Mouse (Mus musculus): ENCODE results near the gene Tut7.
"Not testable (repeated sequence)": the region's sequence is repeated elsewhere in the genome, so short reads cannot be mapped to it uniquely, and the experiment has no call there.

Gene Tut7

GRCm38 (mm10) chr13:59834786-59835452 is 12.0 kb upstream of the Tut7 start:
- peak; percentile 18 for DNase-seq (ENCODE audit: extremely low read depth, insufficient read length, low spot score)

GRCm38 (mm10) chr13:59832871-59833270 is 9.9 kb upstream of the Tut7 start:
- DNase-seq (ENCODE audit: extremely low read depth, insufficient read length, low spot score) = no peak

DNA sequence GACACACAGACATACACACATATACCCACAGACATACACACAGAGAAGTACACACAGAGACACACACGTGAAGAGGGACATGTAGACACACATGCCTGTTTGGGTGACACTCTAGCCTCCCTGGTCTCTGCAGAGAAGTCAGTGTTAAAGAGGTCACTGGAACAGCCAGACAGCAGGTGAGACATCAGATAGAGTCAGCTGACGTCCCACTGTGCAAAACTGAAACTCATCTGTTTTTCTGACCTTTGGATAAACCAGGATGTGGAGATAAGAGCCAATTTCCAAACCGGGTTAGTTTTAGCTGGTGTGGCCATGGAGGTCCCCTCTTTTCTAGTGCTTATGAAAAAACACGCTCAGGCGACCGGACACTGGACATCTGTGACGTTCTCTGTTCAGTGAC is 9.5 kb upstream of the Tut7 start:
- no peak for DNase-seq (ENCODE audit: extremely low read depth, insufficient read length, low spot score)

DNA sequence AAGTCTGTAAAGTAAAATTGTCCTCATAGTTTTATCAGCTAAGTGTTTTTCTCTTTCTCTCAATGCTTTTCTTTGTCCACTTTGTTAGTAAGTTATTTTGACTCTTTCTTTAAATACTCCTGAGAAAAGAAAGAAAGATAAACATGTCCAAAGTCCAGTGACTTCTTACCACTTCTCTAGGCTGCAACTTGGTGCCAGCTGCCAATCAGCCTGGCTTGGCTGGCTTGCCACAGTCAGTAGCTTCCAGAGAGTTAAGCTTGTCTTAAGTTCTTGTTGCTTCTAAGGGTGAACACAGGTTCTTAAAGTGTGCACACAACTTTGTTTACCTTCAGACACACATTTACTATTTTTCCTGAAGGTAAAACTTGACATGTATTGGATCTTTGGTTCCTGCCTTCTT is 3.0 kb upstream of the Tut7 start:
- DNase-seq (ENCODE audit: extremely low read depth, insufficient read length, low spot score) = no peak

- DNase-seq (ENCODE audit: extremely low read depth, insufficient read length, low spot score) = no peak
Observed at GRCm38 (mm10) chr13:59820836-59821235, 2.1 kb downstream of the Tut7 start.

DNA sequence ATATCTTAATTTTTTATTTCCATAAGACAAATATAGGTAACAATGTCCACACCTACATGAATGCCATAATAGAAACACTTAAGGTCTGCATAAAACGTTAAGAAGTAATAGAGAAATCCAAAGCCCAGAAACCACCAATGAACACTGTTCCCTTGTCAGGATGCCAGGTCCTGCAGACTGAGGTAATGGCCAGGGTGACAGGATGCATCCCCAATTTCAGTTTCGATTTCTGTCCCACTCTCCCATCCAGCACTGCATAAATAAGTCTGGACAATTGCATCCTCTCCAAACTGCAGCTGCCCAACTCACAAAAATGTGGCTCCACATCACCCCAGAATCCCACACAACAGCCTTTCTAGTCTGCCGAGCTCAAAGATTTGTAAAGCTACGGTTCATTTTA is 2.8 kb downstream of the Tut7 start:
- DNase-seq (ENCODE audit: extremely low read depth, insufficient read length, low spot score) = no peak

DNA sequence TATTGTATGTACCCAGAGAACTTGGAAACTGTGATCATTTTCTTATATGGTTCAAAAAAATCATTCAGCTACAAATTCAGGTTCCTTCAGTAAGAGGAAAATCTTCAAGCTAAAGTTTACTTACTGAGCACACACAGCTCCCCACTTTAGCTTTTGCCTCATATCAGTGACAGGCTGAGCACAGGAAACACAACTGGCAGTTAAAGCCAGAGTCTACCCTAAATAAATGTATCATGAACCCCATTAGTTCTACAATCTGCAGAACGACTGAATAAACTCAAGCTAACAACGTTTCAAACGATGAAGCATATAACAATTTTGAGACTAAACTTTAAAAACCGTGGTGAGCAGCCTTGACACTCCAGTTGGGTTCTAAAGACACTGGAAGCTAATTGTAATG is 5.6 kb downstream of the Tut7 start:
- no peak for DNase-seq (ENCODE audit: extremely low read depth, insufficient read length, low spot score)

- no peak for DNase-seq (ENCODE audit: extremely low read depth, insufficient read length, low spot score)
Observed at GRCm38 (mm10) chr13:59814109-59814591, 8.8 kb downstream of the Tut7 start.

GRCm38 (mm10) chr13:59811581-59811980 is 11.4 kb downstream of the Tut7 start:
- no peak for DNase-seq (ENCODE audit: extremely low read depth, insufficient read length, low spot score)

- DNase-seq (ENCODE audit: extremely low read depth, insufficient read length, low spot score) = no peak
Observed at GRCm38 (mm10) chr13:59801000-59801399, 21.9 kb downstream of the Tut7 start.

GRCm38 (mm10) chr13:59800077-59800476 is 22.9 kb downstream of the Tut7 start:
- DNase-seq (ENCODE audit: extremely low read depth, insufficient read length, low spot score) = no peak

GRCm38 (mm10) chr13:59798306-59798705 is 24.6 kb downstream of the Tut7 start:
- DNase-seq (ENCODE audit: extremely low read depth, insufficient read length, low spot score) = no peak

DNA sequence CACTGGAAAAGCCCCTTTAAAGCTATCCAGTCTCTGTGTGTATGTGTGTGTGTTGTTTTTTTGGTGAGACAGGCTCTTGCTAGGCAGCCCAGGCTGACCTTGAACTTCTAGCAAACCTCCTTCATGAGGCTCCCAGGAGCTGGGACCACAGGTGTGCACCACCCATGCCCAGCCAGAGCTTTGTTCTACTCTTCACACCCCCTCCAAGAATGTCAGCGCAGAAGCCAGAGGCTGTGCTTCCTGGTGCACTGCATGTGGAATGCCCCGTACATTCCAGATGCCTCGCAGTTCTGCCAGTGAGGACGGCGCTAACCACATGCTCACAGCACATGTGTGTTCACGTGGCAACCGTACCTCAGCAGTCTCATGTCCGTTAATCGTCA is 26.5 kb downstream of the Tut7 start:
- DNase-seq (ENCODE audit: extremely low read depth, insufficient read length, low spot score) = no peak

DNA sequence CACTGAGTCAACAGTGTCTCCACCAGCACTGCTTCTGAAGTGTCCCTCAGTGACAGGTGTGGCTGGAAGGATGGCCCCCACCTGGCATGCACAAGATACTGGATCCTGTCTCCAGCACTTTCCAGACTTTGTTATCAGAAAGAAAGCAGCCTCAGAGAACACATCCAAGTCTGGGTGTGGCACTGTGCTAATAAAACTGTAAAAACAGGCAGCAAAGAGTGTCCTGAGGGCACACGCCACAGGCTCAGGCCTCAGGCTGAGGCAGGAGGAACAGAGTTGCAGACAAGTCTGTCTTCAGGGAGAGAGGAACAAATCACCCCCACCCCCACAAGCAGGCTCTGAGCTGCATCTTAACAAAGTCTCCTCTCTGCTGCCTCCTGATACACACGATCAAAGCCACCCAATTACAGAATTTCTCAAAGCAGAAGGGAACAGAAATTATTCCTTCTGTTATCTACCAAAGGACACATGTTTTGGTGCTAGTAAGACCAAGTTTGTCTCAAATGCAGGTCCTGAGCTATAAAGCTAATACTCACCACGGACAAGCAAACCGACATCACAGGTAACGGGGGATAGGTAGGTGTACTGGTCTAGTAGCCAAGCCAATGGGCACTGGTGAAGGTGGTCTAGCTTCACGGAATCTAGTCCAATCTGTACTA is 27.0 kb downstream of the Tut7 start:
- no peak for DNase-seq (ENCODE audit: extremely low read depth, insufficient read length, low spot score)

DNA sequence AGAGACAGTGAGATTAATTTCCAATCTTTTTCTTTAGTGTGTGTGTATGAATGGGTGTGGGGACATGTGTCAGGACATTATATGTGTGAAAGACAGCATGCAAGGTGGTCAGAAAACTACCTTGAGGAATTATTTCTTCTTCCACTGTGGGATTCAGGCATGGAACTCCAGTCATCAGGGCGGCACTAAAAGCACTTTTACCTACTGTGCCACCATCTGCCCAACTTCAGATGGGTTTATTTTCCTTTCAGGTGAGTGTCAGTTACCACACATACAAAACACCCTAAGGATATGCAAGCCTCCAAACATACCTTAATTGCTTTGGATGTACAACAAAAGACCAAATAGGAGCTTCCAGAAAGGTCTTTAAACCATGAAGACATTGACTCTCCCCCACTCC is 28.2 kb downstream of the Tut7 start:
- DNase-seq (ENCODE audit: extremely low read depth, insufficient read length, low spot score) = no peak

- DNase-seq (ENCODE audit: extremely low read depth, insufficient read length, low spot score) = no peak
Observed at GRCm38 (mm10) chr13:59782145-59782544, 40.8 kb downstream of the Tut7 start, which contains the start of gene Gm49354. Gm49354 (minus strand) TSS chr13:59782245.

DNA sequence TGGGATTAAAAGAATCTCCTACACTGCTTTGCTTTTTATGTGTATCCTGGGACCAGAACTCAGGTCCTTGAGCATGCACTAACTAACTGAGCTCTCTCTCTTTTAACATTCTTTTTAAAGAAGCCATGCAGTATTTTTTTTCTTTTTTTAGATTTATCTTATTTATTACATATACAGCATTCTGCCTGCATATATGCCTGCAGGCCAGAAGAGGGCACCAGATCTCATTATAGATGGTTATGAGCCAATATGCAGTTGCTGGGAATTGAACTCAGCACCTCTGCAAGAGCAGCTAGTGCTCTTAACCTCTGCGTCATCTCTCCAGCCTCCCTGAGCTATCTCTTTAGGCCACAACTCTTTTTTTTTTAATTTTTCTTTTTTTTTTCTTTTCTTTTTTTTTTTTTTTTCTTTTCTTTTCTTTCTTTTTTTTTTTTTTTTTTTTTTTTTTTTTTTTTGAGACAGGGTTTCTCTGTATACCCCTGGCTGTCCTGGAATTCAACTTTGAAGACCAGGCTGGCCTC is 43.1 kb downstream of the Tut7 start:
- not testable (repeated sequence) for DNase-seq (ENCODE audit: extremely low read depth, insufficient read length, low spot score)

- DNase-seq (ENCODE audit: extremely low read depth, insufficient read length, low spot score) = no peak
Observed at GRCm38 (mm10) chr13:59779213-59779612, 43.7 kb downstream of the Tut7 start.

GRCm38 (mm10) chr13:59775168-59775567 is 47.8 kb downstream of the Tut7 start:
- DNase-seq (ENCODE audit: extremely low read depth, insufficient read length, low spot score) = no peak

GRCm38 (mm10) chr13:59771257-59771656 is 51.7 kb downstream of the Tut7 start:
- peak; percentile 33 for DNase-seq (ENCODE audit: extremely low read depth, insufficient read length, low spot score)

DNA sequence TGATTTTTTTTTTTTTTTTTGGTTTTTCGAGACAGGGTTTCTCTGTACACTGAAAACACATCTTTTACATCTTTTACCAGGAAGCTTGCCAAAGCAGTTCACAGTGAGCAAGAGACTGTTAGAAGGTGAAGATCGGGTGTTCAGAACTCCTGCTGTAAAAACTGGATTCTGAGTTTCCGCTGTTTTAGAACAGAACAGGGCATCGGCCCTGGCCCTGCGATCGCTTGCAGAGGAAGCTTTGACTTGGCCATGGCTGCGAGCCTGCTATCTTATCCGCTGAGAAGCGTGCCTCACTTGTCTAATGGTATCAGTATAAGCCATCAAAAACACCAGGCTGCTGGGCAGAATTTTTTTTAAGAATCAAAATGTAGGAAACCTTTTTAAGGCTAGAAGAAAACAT is 52.1 kb downstream of the Tut7 start:
- no peak for DNase-seq (ENCODE audit: extremely low read depth, insufficient read length, low spot score)

DNA sequence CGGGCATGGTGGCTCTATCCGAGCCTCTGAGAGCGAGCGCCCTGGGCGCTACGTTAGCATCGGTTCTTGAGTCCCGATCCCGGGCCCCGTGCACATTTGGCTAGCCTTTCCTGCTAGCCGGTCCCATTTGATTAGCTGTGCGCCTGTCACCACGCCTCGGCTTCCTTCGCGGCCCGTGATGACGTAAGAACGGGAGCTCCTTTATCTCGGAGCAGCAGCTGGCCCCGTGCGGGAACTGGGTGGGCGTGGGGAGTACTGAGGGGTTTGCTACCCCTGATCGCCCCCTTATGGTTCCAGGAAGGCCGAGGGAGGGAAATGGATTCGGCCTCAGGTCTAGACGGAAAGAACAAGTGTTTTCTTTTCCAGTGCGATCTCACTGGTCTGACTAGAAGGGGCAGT is 52.8 kb downstream of the Tut7 start:
- peak; percentile 80 for DNase-seq (ENCODE audit: extremely low read depth, insufficient read length, low spot score)
